Mouse (Mus musculus) ES-Bruce4 (cell line): ENCODE results near the gene Prdm12.

Source experiments
- CTCF ChIP-seq: IDR thresholded peaks from one replicate; pipeline ENCODE4 v1.8.1; 2011; ENCODE audit warnings: low read depth, low read length
- EP300 ChIP-seq: IDR thresholded peaks from 2 replicates; pipeline ENCODE4 v1.6.1; 2011; ENCODE audit warnings: low read depth, low read length; ENCODE audit not compliant: insufficient read depth
- POLR2A ChIP-seq: IDR thresholded peaks from one replicate; pipeline ENCODE4 v1.8.1; 2011; ENCODE audit warnings: low read length; ENCODE audit not compliant: insufficient read depth

DNA sequence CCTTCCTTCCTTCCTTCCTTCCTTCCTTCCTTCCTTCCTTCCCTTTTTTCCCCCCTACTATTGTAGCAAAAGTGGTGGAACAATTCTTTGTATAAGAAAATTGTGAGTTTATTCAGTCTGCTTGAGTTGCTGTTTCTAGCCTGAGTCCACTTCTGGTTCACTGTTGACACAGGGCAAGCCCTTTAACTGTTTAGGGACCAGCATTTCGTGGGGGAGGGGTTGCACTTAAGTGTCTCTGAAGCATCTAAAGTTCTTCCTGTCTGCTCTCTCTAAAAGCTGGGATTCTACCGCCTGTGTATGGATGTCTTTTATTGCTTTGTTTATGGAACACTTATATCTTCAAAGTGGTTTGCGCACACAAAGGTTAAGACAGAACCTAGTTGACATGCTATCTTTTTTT is 50.2 kb downstream of the Prdm12 start:
- no peak for TF ChIP-seq CTCF
- no peak for TF ChIP-seq POLR2A
- no peak for TF ChIP-seq EP300
